Mouse (Mus musculus) megakaryocyte, embryonic 14.5 days (primary cell): Measurements from ENCODE around the gene Zfp512b.

Experiments used
- FLI1 ChIP-seq: IDR thresholded peaks from 2 replicates; pipeline ENCODE4 v1.6.1; 2012; ENCODE audit warnings: low read length, inconsistent platforms, mixed read lengths
- GATA1 ChIP-seq: IDR thresholded peaks from 3 replicates; pipeline ENCODE4 v1.6.1; 2012; ENCODE audit warnings: mixed read lengths, low read length, inconsistent platforms, borderline replicate concordance

DNA sequence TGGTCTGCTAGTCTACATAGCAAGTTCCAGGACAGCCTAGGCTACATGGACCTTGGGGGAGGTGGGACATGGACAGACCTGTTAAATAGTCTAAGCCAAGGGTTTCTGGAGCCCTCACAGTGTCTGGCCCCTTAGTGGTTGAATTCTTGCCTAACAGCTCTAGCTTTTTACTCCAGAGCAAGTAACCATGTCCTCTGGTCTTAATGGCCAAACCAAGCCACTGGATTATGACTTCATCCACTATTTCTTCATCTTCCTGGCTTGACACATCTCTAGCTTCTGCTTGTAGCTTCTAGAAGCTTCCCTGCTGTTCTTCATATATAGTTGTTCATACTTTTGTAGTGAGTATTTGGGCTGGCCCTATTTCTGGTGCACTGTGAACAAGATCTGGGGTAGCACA, 38.8 kb downstream of the Zfp512b start:
- no peak for TF ChIP-seq GATA1
- TF ChIP-seq FLI1 = no peak
